Mouse (Mus musculus): ENCODE results near the gene Dlx2. TPM values are rescaled to one million over a fixed set of nuclear protein-coding genes. Genes with fewer than 3 reads are reported as not detected.

Gene Dlx2
- total RNA-seq (2014; fragmentation: Nextera tagmentation) (not detected in 2 replicates), total RNA-seq (2017) (not detected in 2 replicates), polyA plus RNA-seq (2012) (not detected in 2 replicates)

GRCm38 (mm10) chr2:71546640-71547071 is at the start of gene Dlx2:
TSS of gene Dlx2 (minus strand) at chr2:71546754.
- DNase-seq (ENCODE audit: low spot score): no peak
- Histone ChIP-seq H3K36me3 (replicated peaks) (no peaks in the 10 kb centered on the region), H3K4me3 (ENCODE audit: low read depth, low read length) (peak within 1 kb of the TSS; percentile 67), H3K27me3 (ENCODE audit: insufficient read depth, low read length) (peaks cover 71% of the 10 kb centered on the region), H3K4me1 (ENCODE audit: insufficient read depth, low read depth, low read length) (peaks cover 31% of the 10 kb centered on the region), H3K9me3 (replicated peaks) (peaks cover 22% of the 10 kb centered on the region)
- ATAC-seq (ENCODE audit: extremely low read depth, insufficient number of reproducible peaks, low FRiP score, poor library complexity, severe bottlenecking): no peak
- TF ChIP-seq CTCF (IDR thresholded peaks at IDR 0.05; ENCODE audit: low read depth, low read length) (no peak), TAL1 (conservative IDR thresholded peaks at IDR 0.05; ENCODE audit: low read depth, low read length) (no peak), POLR2AphosphoS5 (IDR thresholded peaks at IDR 0.05; ENCODE audit: insufficient replicate concordance, low read depth, low read length) (no peak), GATA1 (IDR thresholded peaks at IDR 0.05; ENCODE audit: borderline replicate concordance, low read length) (no peak), GATA2 (IDR thresholded peaks at IDR 0.05; ENCODE audit: borderline replicate concordance, low read depth, low read length) (no peak)

- TF ChIP-seq CTCF (IDR thresholded peaks at IDR 0.05; ENCODE audit: low read depth, low read length) (no peak), TAL1 (conservative IDR thresholded peaks at IDR 0.05; ENCODE audit: low read depth, low read length) (no peak), GATA2 (IDR thresholded peaks at IDR 0.05; ENCODE audit: borderline replicate concordance, low read depth, low read length) (no peak), POLR2AphosphoS5 (IDR thresholded peaks at IDR 0.05; ENCODE audit: insufficient replicate concordance, low read depth, low read length) (no peak), GATA1 (IDR thresholded peaks at IDR 0.05; ENCODE audit: borderline replicate concordance, low read length) (no peak)
- no peaks in the 10 kb centered on the region for H3K36me3 ChIP-seq (replicated peaks)
- H3K9me3 ChIP-seq (replicated peaks): no peaks in the 10 kb centered on the region
- H3K4me3 ChIP-seq (ENCODE audit: low read depth, low read length): no peak overlapping the region
- 0 out of 2 replicates have a peak, but pooled peaks cover 3% of the 10 kb centered on the region for H3K4me1 ChIP-seq (ENCODE audit: insufficient read depth, low read depth, low read length)
- ATAC-seq (ENCODE audit: extremely low read depth, insufficient number of reproducible peaks, low FRiP score, poor library complexity, severe bottlenecking): no peak
- H3K27me3 ChIP-seq (ENCODE audit: insufficient read depth, low read length): peaks cover 11% of the 10 kb centered on the region
- no peak for DNase-seq (ENCODE audit: low spot score)
Observed at GRCm38 (mm10) chr2:71594466-71594865, 47.9 kb upstream of the Dlx2 start.

- Histone ChIP-seq H3K36me3 (replicated peaks) (no peaks in the 10 kb centered on the region), H3K4me1 (ENCODE audit: insufficient read depth, low read depth, low read length) (no peaks in the 10 kb centered on the region), H3K9me3 (replicated peaks) (no peaks in the 10 kb centered on the region), H3K27me3 (ENCODE audit: insufficient read depth, low read length) (peaks cover 13% of the 10 kb centered on the region; the same call in 1 of the 2 replicates), H3K4me3 (ENCODE audit: low read depth, low read length) (no peak overlapping the region)
- DNase-seq (ENCODE audit: low spot score): no peak
- ATAC-seq (ENCODE audit: extremely low read depth, insufficient number of reproducible peaks, low FRiP score, poor library complexity, severe bottlenecking): no peak
- no peak for TF ChIP-seq GATA1 (IDR thresholded peaks at IDR 0.05; ENCODE audit: borderline replicate concordance, low read length)
- TF ChIP-seq TAL1 (conservative IDR thresholded peaks at IDR 0.05; ENCODE audit: low read depth, low read length): no peak
- TF ChIP-seq CTCF (IDR thresholded peaks at IDR 0.05; ENCODE audit: low read depth, low read length): no peak
- no peak for TF ChIP-seq GATA2 (IDR thresholded peaks at IDR 0.05; ENCODE audit: borderline replicate concordance, low read depth, low read length)
- TF ChIP-seq POLR2AphosphoS5 (IDR thresholded peaks at IDR 0.05; ENCODE audit: insufficient replicate concordance, low read depth, low read length): no peak
Observed at GRCm38 (mm10) chr2:71589114-71589513, 42.6 kb upstream of the Dlx2 start.

- Histone ChIP-seq H3K4me1 (ENCODE audit: insufficient read depth, low read depth, low read length) (peaks cover 4% of the 10 kb centered on the region; the same call in 1 of the 2 replicates), H3K36me3 (replicated peaks) (no peaks in the 10 kb centered on the region), H3K9me3 (replicated peaks) (no peaks in the 10 kb centered on the region), H3K27me3 (ENCODE audit: insufficient read depth, low read length) (peaks cover 16% of the 10 kb centered on the region), H3K4me3 (ENCODE audit: low read depth, low read length) (no peak overlapping the region)
- no peak for ATAC-seq (ENCODE audit: extremely low read depth, insufficient number of reproducible peaks, low FRiP score, poor library complexity, severe bottlenecking)
- no peak for TF ChIP-seq CTCF (IDR thresholded peaks at IDR 0.05; ENCODE audit: low read depth, low read length)
- no peak for TF ChIP-seq POLR2AphosphoS5 (IDR thresholded peaks at IDR 0.05; ENCODE audit: insufficient replicate concordance, low read depth, low read length)
- no peak for TF ChIP-seq TAL1 (conservative IDR thresholded peaks at IDR 0.05; ENCODE audit: low read depth, low read length)
- TF ChIP-seq GATA1 (IDR thresholded peaks at IDR 0.05; ENCODE audit: borderline replicate concordance, low read length): no peak
- no peak for TF ChIP-seq GATA2 (IDR thresholded peaks at IDR 0.05; ENCODE audit: borderline replicate concordance, low read depth, low read length)
- DNase-seq (ENCODE audit: low spot score): no peak
Observed at GRCm38 (mm10) chr2:71581488-71581887, 34.9 kb upstream of the Dlx2 start.

- TF ChIP-seq GATA1 (IDR thresholded peaks at IDR 0.05; ENCODE audit: borderline replicate concordance, low read length) (no peak), GATA2 (IDR thresholded peaks at IDR 0.05; ENCODE audit: borderline replicate concordance, low read depth, low read length) (no peak), TAL1 (conservative IDR thresholded peaks at IDR 0.05; ENCODE audit: low read depth, low read length) (no peak), CTCF (IDR thresholded peaks at IDR 0.05; ENCODE audit: low read depth, low read length) (no peak), POLR2AphosphoS5 (IDR thresholded peaks at IDR 0.05; ENCODE audit: insufficient replicate concordance, low read depth, low read length) (no peak)
- ATAC-seq (ENCODE audit: extremely low read depth, insufficient number of reproducible peaks, low FRiP score, poor library complexity, severe bottlenecking) (no peak), DNase-seq (ENCODE audit: low spot score) (no peak)
- Histone ChIP-seq H3K9me3 (replicated peaks) (no peaks in the 10 kb centered on the region), H3K4me1 (ENCODE audit: insufficient read depth, low read depth, low read length) (peaks cover 4% of the 10 kb centered on the region; the same call in 1 of the 2 replicates), H3K36me3 (replicated peaks) (no peaks in the 10 kb centered on the region), H3K4me3 (ENCODE audit: low read depth, low read length) (peak overlapping the region; percentile 11; the same call in 1 of the 2 replicates), H3K27me3 (ENCODE audit: insufficient read depth, low read length) (peaks cover 16% of the 10 kb centered on the region)
Observed at GRCm38 (mm10) chr2:71580632-71581466, 34.3 kb upstream of the Dlx2 start.

GRCm38 (mm10) chr2:71577059-71577458 is 30.5 kb upstream of the Dlx2 start:
- peaks cover 4% of the 10 kb centered on the region; the same call in 1 of the 2 replicates for H3K4me1 ChIP-seq (ENCODE audit: insufficient read depth, low read depth, low read length)
- no peak for TF ChIP-seq TAL1 (conservative IDR thresholded peaks at IDR 0.05; ENCODE audit: low read depth, low read length)
- TF ChIP-seq POLR2AphosphoS5 (IDR thresholded peaks at IDR 0.05; ENCODE audit: insufficient replicate concordance, low read depth, low read length): no peak
- no peak for TF ChIP-seq GATA2 (IDR thresholded peaks at IDR 0.05; ENCODE audit: borderline replicate concordance, low read depth, low read length)
- TF ChIP-seq CTCF (IDR thresholded peaks at IDR 0.05; ENCODE audit: low read depth, low read length): no peak
- TF ChIP-seq GATA1 (IDR thresholded peaks at IDR 0.05; ENCODE audit: borderline replicate concordance, low read length): no peak
- H3K4me3 ChIP-seq (ENCODE audit: low read depth, low read length): no peak overlapping the region
- DNase-seq (ENCODE audit: low spot score) (no peak), ATAC-seq (ENCODE audit: extremely low read depth, insufficient number of reproducible peaks, low FRiP score, poor library complexity, severe bottlenecking) (no peak)
- peaks cover 18% of the 10 kb centered on the region for H3K27me3 ChIP-seq (ENCODE audit: insufficient read depth, low read length)
- H3K36me3 ChIP-seq (replicated peaks): no peaks in the 10 kb centered on the region
- no peaks in the 10 kb centered on the region for H3K9me3 ChIP-seq (replicated peaks)
